Mouse (Mus musculus): ENCODE measurements around the gene Naga.

GRCm38 (mm10) chr15:82374437-82374836 is 35.7 kb upstream of the Naga start:
- TF ChIP-seq CTCF (conservative IDR thresholded peaks at IDR 0.05; ENCODE audit: low read length) (no peak), NANOG (IDR thresholded peaks at IDR 0.05; ENCODE audit: borderline replicate concordance, low read length) (no peak), POU5F1 (IDR thresholded peaks at IDR 0.05; ENCODE audit: borderline replicate concordance, low read length) (no peak)
